Mouse (Mus musculus) cerebellum, adult 8-10 months (tissue): Measurements from ENCODE around the gene Ampd3.

Source experiments
- DNase-seq: peaks from one replicate; pipeline ENCODE4 v3.0.0; 2022

Ampd3 gene

DNA sequence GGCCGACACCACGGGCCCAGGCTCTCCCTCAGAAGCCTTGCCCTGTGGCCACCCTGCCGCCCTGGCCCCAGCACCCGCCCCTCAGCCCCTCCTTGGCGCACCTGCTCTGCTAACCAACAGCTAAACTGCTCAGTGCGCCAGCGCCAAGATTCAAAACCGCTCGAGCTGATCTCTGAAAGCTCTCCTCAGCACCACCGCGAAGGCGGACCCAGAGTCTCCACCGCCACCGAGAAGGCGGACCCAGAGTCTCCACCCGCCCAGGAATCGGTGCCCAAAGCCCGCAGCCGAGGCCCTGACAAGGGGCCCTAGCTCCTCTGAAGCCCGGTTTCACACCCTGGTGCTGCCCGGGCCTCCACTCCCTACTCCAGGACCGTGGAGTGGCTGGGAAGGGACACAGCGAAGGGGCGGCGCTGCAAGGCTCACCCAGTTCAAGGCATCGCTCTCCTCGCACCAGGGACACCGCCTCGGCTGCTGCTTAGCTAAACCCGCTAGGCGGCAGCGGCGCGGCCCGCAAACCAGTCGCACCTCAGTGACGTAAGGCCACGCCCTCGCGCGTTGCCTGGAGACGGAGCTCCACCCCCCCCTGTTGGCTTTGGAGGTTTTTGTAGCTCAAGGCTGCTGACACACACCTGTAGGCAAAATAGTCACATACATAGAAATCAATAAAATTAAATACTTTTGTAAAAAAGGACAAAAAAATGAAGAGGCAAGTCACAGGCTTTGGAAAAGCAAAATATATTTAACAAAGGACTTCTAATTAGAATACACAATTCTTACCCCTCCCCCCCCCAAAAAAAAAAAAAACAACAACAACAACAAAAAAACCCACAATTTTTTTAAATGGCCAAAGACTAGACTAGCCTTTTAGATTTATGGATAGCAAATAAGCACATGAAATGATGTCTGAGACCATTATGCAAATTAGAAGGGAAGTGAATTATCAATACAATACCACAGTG, 76.2 kb downstream of the Ampd3 start, which contains the start of gene Rnf141:
TSS of gene Rnf141 (minus strand) at position 542 of the 959 bp plus-strand sequence.
- DNase-seq: peak; percentile 88

DNA sequence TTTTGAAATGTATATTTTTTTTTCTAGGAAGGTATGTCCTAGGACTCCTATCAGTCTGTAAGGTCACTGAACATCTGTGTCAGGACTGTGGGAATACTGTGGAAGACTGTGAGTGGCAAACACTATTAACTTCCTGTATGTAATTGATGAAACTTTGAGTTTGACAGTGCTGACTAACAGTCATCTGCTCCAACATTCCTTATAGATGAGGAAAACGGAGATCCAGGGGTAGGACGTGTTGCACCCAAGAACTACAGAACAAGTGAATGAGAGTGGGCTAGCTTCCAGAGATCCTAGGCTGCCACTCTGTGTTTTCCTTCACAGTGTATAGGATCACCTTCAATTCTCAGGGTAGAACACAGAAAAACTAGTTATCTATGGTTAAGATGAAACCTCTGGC, 79.3 kb downstream of the Ampd3 start:
- DNase-seq: no peak

DNA sequence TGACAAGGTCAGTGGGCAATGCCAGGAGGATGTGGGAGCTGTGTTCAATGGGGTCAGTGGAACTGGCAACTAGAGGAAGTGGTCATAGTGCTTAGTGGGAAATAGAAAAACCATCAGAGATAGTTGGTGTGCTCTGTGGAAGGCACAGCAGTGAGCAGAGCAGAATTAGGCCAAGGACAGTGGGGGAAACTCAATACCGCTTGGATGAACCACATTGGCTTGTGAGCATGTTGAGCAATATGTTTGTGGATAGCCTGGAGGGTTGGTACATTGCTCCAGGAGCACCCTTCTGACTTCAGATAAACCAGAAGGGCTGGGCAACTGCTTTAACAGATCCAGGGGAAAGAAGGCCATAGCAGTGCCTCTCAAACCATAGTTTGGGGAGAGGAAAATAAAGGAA, 80.4 kb downstream of the Ampd3 start:
- no peak for DNase-seq

DNA sequence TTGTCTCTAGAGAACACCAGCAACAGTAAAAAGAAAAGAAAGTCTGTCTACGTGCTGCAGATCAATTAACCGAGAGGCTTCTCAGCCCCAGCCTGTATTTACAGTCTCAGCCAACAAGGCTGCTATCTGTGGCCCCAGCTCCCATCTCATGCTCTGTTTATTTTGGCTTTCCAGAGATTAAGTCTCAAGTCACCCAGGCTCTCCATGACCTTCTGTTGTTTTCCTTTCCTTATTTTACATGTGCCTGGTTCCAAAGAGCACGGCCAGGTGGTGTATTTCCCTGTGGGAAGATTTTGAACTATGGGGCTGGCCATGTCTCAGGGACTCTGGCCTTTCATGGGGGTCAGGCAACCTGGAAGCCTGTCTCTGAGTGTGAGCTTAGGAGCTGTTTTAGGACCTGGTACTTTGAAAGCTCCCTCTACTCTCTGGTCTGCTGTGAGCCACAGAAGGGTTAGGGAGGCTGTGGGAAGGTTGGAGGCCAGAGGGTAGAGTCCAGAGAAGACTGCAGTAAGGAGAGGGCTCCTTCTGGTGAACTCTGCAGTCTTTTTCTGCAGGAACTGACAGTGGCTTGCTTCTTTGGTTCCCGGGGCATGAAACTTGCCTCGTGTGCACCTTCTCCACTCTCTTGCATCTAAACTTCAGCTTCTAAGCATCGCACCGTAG, 83.7 kb downstream of the Ampd3 start:
- no peak for DNase-seq

DNA sequence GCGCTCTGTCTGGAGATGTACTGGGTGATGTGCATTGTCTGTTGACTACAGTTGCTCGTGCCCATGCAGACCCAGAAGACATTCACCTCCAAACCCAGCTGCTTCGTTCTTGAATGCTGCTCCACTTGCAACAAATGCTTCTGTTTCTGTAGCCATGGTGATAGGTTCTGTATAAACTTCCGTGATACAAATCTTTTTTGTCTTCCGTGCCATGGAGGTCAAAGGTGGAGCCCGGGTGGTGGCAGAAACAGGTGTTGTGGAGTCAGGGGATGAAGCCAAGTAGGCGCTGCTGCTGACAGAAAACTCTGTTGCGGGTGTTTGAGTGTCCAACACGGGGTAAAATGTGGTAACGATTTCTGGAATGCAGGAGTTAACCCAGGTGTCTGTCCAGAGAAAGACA, 85.6 kb downstream of the Ampd3 start:
- no peak for DNase-seq

DNA sequence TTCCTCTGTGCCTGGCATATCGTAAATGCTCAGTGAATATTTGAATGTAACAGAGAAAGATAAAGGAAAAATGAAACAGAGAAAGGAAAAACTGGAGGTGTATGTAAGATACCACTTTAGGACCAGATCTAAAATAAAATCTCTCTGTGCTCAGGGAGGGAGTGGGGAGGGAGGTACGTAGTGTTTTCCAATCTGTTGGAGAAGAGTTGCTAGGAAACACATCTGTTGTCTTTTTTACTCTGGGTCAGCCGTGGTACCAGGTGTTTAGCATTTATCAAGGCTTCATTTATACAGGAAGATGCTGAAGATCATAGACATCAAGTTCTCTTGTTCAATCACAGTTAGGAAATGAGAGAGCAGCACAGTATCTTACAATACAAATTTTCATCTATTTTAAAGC, 86.5 kb downstream of the Ampd3 start:
- no peak for DNase-seq

DNA sequence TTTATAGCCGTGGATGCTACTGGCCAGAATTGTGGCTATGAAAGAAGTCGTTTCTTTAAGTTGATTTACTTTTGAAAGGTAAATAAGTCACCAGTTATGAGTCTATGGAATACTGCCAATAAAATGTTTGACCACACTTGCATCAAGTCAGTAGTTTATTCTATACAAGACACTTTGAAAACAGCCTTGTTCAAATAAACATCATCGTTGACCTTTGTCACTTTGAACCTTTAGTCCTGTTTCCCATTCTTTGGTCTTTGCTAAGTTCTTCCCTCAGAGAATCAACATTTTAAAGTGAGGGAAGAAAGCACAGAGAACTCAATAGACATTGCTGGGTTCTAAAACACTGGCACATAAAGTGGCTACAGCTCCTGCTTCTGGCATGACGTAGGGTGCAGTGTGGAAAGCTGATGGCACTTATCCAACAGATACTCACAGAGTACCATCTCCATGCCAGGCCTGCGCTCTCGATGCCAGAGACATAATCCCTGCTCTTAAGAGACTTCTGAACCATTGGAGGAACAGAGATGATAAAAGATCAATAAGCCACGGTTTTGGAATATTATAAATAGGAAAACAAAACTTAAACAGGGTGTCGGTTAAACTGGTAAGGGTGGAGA, 87.0 kb downstream of the Ampd3 start:
- no peak for DNase-seq

DNA sequence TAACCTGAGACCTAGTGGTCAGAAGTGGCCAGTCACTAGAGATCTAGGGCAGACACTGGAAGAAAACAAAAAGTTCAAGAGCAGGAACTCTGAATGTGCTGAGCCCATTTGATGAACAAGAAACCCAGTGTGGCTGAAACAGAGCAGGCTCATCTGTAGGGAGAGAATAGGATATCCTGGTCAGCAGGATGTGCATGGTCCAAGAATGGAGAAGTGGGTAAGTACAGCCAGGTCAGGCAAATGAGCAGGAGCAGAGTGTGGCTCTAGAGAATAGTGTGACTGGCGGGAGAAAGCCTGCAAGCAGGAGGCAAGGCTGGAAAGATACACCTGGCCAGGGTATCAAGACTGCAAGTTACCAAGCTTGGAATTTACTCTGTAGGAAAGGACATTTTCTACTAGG, 87.6 kb downstream of the Ampd3 start:
- DNase-seq: no peak

DNA sequence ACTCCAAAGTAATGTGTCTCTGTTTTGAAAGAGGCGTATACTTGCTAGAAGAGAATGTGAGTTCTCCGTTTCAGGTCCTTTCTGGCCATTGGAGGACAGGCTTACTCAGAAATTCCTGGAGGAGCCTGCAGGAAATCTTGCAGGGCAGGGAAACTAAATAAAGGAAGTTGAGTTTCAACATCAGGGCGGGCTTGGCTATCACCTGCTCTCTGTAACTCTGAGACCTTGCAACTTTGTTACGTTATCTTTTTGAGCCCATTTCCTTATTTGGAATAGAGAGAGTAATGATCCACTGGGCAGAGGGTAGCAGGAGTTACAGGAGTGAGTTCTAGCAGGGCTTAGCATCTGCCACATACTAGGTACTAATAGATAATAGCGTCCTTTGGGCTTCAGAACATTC, 92.1 kb downstream of the Ampd3 start:
- no peak for DNase-seq
